Comparison of ENCODE assay signal across 9 mouse cellular contexts in genomic region chr4:149876761-149877160, GRCm38 (mm10).
DNase-seq lines count a peak whose midpoint lies in the region; ATAC-seq lines count a peak whose summit lies in the region.
"Had no signal": no experiment of that assay in that cellular context is flagged by ENCODE, and none has a peak within 500 bp of the region (broad histone marks: within the 10 kb centered on the region; RNA-seq: fewer than 3 reads in every experiment).

No protein-coding gene starts in this region.

- H3K9ac ChIP-seq in heart, embryonic 11.5 days (ENCODE audit: low read depth, low read length) = no peak overlapping the region
- H3K9ac ChIP-seq in embryonic facial prominence, embryonic 14.5 days (ENCODE audit: low read depth, low read length) = no peak overlapping the region
- H3K9ac ChIP-seq in hindbrain, embryonic 12.5 days = no peak overlapping the region

- H3K27ac ChIP-seq in heart, embryonic 11.5 days (ENCODE audit: low read depth, low read length) = no peak overlapping the region
- peak overlapping the region; percentile 39; the same call in 1 of the 2 replicates for H3K27ac ChIP-seq in embryonic facial prominence, embryonic 14.5 days (replicated peaks; ENCODE audit: low read depth, low read length)
- peak overlapping the region; percentile 66 for H3K27ac ChIP-seq in hindbrain, embryonic 12.5 days

- DNase-seq in heart, adult 11 months = peak; percentile 98
- DNase-seq in embryonic facial prominence, embryonic 14.5 days (ENCODE audit: low spot score) = peak; percentile 75
- peak; percentile 68 for DNase-seq in lung, postnatal 14 days
- DNase-seq in frontal cortex, adult 2 months (ENCODE audit: extremely low spot score in 1 of 2, low spot score in 1 of 2) = no peak
- DNase-seq in layer of hippocampus, adult 18-20 months (ENCODE audit: low spot score in 2 of 2) = no peak
- no peak for DNase-seq in urinary bladder, postnatal 10 days (ENCODE audit: low spot score)
- DNase-seq: adrenal gland, adult 2 months had no signal

- 58% methylated on average over 6 of the region's 6 CpGs for WGBS in heart, embryonic 11.5 days (ENCODE audit: insufficient replicate concordance)
- WGBS in embryonic facial prominence, embryonic 14.5 days = 67% methylated on average over 6 of the region's 6 CpGs
- WGBS in hindbrain, embryonic 12.5 days = 65% methylated on average over 6 of the region's 6 CpGs

- no peak for ATAC-seq in heart, embryonic 11.5 days (replicated peaks; ENCODE audit: insufficient number of reproducible peaks, low FRiP score, low TSS enrichment)
- no peak for ATAC-seq in embryonic facial prominence, embryonic 14.5 days (ENCODE audit: low read depth)
- ATAC-seq in hindbrain, embryonic 12.5 days (ENCODE audit: low FRiP score) = peak; percentile 27; the same call in 1 of the 2 replicates

- H3K4me1 ChIP-seq in heart, embryonic 11.5 days (ENCODE audit: control insufficient read depth, insufficient read depth, low read length) = peaks cover 14% of the 10 kb centered on the region; the same call in 1 of the 2 replicates
- peaks cover 28% of the 10 kb centered on the region for H3K4me1 ChIP-seq in embryonic facial prominence, embryonic 14.5 days (ENCODE audit: control insufficient read depth, insufficient read depth, low read length)
- peaks cover 36% of the 10 kb centered on the region for H3K4me1 ChIP-seq in hindbrain, embryonic 12.5 days

- peaks cover 5% of the 10 kb centered on the region; the same call in 1 of the 2 replicates for H3K27me3 ChIP-seq in heart, embryonic 11.5 days (ENCODE audit: control insufficient read depth, insufficient read depth, low read length)
- H3K27me3 ChIP-seq in embryonic facial prominence, embryonic 14.5 days (replicated peaks; ENCODE audit: control insufficient read depth, insufficient read depth, low read length) = no peaks in the 10 kb centered on the region
- H3K27me3 ChIP-seq in hindbrain, embryonic 12.5 days = no peaks in the 10 kb centered on the region; the same call in 1 of the 2 replicates

- no peaks in the 10 kb centered on the region for H3K9me3 ChIP-seq in heart, embryonic 11.5 days (replicated peaks; ENCODE audit: control insufficient read depth, low read length)
- H3K9me3 ChIP-seq in embryonic facial prominence, embryonic 14.5 days (ENCODE audit: control insufficient read depth, low read length) = no peaks in the 10 kb centered on the region
- H3K9me3 ChIP-seq in hindbrain, embryonic 12.5 days (replicated peaks) = no peaks in the 10 kb centered on the region

- no peak overlapping the region for H3K4me2 ChIP-seq in heart, embryonic 11.5 days
- H3K4me2 ChIP-seq in embryonic facial prominence, embryonic 14.5 days (ENCODE audit: low read depth, low read length) = no peak overlapping the region
- no peak overlapping the region for H3K4me2 ChIP-seq in hindbrain, embryonic 12.5 days (replicated peaks)

- no peaks in the 10 kb centered on the region for H3K36me3 ChIP-seq in heart, embryonic 11.5 days (ENCODE audit: control insufficient read depth, insufficient read depth, low read length)
- H3K36me3 ChIP-seq in embryonic facial prominence, embryonic 14.5 days (ENCODE audit: control insufficient read depth, insufficient read depth, low read length) = no peaks in the 10 kb centered on the region
- H3K36me3 ChIP-seq in hindbrain, embryonic 12.5 days = no peaks in the 10 kb centered on the region

- H3K4me3 ChIP-seq in heart, embryonic 11.5 days (ENCODE audit: low read depth, low read length) = no peak overlapping the region
- no peak overlapping the region for H3K4me3 ChIP-seq in embryonic facial prominence, embryonic 14.5 days (ENCODE audit: low read depth, low read length)
- no peak overlapping the region for H3K4me3 ChIP-seq in hindbrain, embryonic 12.5 days

Comparison
In these comparisons a context has a peak if more than half of its experiments do, and no peak if none do; other contexts are left out.
1. DNase-seq: peak in heart, adult 11 months (single experiment), embryonic facial prominence, embryonic 14.5 days (single experiment) and lung, postnatal 14 days (single experiment); none in frontal cortex, adult 2 months (0 of 2), layer of hippocampus, adult 18-20 months (0 of 2) and urinary bladder, postnatal 10 days (single experiment).